Mouse (Mus musculus): Measurements from ENCODE around the gene Mt4.
"Not testable (repeated sequence)": the region's sequence is repeated elsewhere in the genome, so short reads cannot be mapped to it uniquely, and the experiment has no call there.

Mt4 gene

DNA sequence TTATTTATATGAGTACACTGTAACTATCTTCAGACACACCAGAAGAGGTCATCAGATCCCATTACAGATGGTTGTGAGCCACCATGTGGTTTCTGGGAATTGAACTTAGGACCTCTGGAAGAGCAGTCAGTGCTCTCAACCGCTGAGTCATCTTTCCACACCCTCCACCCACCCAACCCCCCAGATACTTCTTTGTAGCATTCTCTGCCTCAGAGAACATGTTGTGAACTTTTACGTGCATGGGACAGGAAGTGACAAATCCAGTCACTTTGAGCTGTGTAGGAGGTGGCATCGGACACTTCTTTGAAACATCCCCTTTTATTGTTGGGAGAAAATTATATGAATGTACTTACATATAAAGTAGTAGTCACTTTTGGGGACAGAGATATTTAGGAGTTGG lies 2.4 kb upstream of the Mt4 start:
- not testable (repeated sequence) for DNase-seq (ENCODE audit: extremely low spot score, low read depth, low spot score)

DNA sequence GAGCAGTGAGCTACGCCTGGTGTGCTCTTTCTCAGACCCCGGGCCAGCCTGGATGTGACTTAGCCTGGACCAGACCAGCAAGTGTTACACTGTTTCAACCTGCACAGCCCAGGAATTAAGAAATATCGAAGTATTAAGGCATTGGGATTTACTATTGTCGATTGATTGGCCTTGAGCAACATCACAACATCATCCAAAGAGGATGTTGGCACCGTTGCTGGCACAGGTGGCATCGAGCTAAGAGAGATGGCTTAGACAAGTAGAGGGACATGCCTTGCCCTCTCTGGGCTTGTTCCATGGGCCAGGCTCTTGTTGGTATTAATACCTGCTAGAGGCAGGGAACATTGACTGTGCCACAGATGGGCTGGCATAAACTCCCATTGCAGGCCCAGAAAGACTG lies 1.4 kb upstream of the Mt4 start:
- no peak for DNase-seq (ENCODE audit: extremely low spot score, low read depth, low spot score)

DNA sequence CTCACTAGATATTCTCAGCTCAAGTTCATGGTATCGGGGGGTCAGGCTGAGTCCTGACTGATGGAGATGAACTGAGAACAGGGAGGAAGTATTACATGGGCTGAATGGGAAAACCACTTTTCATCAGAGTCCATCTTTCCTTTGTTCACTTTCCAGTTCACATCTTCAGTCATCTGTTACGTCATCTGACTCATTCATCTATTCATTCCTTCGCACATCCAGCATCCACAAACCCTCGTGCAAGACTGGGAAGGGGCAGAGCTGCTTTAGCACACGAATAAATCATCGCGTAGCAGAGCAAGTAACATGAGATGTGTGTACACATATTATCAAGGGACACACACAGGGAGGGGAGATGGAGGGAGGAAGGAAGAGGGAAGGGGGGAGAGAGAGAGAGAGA lies 805 bp upstream of the Mt4 start:
- no peak for DNase-seq (ENCODE audit: extremely low spot score, low read depth, low spot score)

DNA sequence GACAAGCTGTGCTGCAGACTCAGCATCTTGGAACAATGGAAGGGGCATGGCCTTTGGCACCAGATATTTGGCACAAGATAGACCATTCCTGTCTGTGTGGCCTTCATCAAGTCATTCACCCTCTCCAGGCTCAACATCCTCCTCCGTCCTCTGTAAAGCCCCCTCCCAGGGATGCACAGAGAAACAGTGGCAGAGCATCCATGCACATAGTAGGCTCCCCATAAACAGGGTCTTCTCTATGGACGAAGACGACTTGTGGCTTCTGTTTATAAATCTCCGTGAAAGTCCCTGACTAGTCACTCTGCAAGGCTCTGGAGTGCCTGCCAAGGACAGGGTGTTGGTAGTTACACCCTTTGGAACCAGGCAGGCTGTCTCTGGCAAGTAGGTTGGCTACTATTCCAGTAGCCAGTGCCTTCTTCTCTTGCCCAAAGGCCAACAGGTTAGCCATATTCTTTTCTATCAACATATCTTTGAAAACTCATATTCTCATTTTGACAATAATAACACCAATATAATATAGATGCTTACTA lies 3.3 kb downstream of the Mt4 start:
- no peak for DNase-seq (ENCODE audit: extremely low spot score, low read depth, low spot score)

DNA sequence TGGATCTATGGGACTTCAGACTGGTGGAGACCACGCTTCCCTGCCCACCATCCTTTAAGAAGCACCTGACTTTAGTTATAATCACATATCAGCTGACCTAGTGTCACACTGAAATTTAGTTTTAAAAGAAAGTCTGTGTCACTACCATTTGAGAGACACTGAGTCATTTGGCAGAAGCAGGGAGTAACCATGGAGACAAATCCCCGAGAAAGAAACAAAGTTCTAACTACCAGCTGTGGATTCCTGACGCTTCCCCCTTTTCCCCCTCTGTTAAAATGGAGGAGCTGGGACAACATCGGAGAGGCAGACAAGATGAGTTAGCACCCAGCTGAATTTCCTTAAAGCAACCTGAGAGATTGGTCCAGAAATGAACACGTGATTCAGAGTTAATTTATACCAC lies 11.2 kb downstream of the Mt4 start:
- DNase-seq (ENCODE audit: extremely low spot score, low read depth, low spot score) = no peak

DNA sequence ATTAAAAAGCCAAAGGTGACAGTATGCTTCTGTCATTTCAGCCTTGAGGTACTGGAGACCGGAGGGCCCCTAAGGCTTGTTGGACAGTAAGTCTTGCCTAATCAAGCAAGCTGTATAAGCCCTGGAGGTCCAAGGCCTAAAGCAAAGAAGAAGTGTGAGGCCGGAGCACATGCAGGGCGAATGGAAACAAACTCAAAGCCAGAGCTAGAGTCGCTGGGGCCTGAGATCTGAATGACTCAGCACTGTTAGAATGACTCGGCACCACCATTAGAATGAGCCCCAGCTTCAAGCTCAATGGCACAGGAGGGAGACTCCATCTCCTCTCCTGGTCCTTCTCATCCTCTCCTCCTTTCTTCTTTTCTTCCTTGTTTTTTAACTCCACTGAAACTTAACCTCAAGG lies 13.9 kb downstream of the Mt4 start:
- DNase-seq (ENCODE audit: extremely low spot score, low read depth, low spot score) = no peak

DNA sequence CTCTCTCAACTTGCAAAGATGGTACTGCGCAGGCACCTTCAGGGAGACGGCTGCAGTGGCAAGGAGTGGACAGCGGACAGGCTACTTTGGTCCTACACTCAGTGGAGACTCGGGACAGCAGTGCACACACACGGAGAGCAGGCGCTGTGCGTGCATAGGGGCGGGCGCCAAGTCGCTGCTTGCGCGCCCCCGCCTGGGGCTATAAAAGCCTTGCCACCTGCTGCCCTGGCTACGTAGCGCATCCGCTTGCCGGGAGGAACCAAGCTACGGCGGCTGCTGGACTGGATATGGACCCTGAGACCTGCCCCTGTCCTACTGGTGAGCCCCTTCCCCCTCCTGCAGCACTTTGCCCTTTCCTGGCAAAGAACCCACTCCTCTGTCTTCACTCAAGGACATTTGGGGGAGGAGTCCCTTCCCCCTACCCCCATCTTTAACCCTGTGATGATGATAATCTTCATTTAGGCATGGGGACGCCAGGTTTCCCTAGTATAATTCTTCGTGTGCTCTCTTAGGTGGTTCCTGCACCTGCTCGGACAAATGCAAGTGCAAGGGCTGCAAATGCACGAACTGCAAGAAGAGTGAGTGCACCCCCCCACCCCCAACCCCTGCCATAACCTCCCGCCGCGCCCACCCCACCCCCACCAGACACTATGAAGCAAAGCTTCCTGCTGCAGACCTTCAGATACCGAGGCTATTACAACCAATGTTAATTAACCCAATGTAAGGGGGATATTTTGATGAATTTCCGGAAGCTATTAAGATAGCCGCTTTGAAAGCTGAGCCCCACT lies 15.7 kb downstream of the Mt4 start, which contains the start of gene Mt3:
Gene Mt3, plus strand, starts transcription at position 95 of the 788 bp plus-strand sequence.
- no peak for DNase-seq (ENCODE audit: extremely low spot score, low read depth, low spot score)

DNA sequence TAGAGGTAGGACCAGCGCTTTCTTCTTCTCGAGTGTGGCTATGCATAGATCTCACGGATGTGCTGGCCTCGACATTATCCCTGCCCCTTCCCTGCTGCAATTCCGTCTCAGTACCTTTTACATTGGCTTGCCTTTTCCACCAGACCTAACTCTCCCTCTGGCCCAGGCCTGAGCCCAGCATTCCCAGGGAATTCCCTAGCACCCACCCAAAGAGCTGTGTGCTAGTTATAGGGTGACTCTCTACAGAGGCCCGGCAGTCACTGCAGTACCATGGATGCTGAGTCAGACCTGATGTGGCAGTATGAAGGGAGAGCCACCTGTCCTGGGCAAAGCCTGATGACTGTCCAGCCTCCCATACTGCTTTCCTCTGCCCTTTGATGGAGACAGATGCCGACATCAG lies 16.5 kb downstream of the Mt4 start:
- DNase-seq (ENCODE audit: extremely low spot score, low read depth, low spot score) = no peak

DNA sequence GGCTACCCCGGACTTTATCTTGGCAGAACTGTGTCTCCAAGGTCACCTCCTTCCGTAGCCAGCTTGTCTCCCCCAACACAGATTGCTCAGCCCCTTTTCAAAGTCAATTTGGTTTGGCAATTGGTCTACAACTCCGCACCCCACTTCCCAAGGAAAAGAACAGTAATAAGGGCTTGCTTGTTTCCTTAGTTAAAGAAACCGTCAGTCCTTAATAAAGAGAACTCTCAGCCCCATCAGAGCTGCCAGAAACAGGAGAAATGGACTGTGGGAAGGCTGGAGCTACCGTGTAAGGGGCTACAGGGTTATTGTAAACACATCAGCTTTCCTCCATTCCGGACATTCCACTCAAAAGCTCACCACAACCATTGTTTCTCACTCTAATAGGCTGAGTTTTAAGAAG lies 17.5 kb downstream of the Mt4 start:
- no peak for DNase-seq (ENCODE audit: extremely low spot score, low read depth, low spot score)

DNA sequence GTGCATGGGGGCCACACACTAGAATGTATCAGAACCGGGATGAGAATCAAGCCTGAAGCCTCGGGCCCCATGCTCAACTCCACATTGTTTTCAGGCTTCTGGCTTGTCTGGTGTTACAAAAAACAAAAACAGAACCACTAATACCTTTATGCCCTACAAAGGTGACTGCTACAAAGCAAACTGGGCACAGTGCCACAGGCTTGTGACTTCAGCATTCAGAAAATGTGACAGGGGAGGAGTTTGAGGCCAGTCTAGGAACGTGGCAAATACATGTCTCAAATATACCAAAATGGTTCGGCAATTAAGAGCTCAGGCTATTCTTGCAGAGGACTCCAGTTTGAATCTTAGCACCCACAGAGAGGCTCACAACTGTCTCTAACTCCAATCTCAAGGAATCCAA lies 19.1 kb downstream of the Mt4 start:
- no peak for DNase-seq (ENCODE audit: extremely low spot score, low read depth, low spot score)

DNA sequence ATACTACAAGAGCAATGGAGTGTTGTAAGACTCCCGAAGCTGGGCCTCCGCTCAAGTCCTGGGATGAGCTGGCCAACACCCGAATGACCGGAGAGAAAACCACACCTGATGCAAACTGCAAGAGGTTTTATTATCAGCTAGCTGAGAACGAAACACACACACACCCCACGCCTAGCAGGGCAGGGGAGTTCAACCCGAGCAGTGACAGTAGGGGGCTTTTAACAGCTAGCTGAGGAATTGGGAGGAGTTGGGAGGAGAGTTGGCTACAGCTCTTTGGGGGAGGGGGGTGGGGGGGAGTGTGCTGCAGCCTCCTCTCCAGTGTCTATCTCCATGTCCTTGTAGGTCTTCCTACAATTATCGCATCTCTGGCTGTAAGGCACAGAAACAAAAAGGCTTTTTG lies 28.8 kb downstream of the Mt4 start:
- not testable (repeated sequence) for DNase-seq (ENCODE audit: extremely low spot score, low read depth, low spot score)

DNA sequence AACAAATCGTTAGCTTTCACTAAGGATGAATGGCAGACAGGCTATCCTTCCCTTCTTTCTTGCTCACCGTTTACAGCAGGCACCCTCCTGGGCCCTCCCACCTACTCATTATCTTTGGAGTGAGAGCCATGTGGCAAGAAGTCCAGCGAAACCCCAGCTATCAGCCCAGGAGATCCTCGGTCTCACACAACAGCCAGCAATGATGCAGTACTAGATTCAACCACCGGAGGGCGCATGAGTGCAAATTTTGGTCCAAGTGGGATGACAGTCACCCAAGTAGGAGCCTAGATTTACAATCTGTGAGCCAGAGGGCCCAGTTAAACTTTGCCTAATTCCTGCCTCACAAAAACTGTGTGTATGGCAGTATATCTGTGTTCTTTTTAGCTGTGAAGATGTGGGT lies 30.2 kb downstream of the Mt4 start:
- DNase-seq (ENCODE audit: extremely low spot score, low read depth, low spot score) = no peak

DNA sequence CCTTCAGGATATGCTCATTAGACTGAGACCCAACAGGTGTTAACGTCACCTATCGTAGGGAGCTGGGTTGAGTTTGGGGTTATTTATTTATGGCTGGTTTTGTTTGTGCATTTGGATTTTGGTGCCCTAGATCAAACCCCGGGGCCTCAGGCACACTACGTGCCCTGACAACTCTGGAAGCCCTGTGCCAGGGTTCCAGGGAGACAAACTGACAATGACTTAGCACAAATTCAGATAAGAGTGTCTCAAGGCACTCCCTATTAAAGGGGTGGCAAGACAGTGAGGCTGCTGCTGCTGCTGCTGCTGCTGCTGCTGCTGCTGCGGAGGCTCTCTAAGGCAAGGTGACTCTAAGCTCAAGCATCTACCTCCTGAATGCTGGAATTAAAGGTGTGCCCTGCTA lies 32.5 kb downstream of the Mt4 start:
- DNase-seq (ENCODE audit: extremely low spot score, low read depth, low spot score) = no peak

DNA sequence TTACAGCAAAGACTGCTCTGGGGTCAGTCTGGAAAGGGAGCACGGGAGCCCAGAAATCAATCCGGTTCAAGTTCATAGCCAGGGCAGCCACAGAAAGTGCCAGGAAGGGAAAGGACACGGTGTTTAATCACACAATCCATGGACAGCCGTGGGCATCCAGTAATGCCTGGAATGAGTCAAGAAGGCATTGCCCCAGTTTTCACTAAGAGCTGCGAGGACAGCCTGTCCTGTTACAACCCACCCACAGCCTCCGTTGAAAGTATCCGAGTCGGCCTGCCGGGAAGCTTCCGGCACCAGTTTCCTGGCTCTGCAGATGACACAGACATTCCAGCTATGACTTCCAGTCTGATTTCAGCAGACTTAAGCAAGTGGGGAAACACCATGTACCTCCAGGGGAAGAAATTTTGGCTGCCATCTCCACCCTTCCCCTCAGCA lies 34.3 kb downstream of the Mt4 start:
- no peak for DNase-seq (ENCODE audit: extremely low spot score, low read depth, low spot score)

DNA sequence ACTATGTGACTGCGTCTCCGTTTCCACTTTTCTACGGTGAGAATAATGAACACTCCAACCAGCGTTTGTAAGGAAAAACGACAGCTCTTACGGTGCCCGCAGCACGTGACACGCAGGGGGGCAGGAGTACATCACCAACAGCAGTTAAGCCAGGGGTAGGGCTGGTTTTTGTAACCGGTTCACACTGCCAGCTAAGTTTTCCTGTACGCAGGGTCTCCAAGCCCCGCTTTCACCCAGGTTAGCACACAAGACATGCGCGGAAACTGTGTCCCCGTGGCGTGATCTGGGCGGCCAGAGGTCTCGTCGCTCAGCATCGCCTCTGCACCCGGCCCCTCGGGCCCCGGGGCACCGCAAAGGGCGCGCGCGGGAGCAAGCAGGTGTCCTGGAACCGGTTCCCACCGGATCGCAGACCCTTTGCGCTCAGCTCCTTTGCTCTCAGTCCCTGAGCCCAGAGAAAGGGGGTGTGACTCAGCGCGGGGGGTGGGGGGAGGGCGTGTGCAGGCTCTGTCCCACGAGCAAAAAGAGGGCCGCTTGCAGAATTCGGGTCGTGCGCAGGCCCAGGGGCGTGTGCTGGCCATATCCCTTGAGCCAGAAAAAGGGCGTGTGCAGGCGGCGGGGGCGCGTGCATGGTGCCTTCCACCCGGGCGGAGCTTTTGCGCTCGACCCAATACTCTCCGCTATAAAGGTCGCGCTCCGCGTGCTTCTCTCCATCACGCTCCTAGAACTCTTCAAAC lies 35.2 kb downstream of the Mt4 start, which contains the start of gene Mt2:
Gene Mt2, plus strand, starts transcription at position 590 of the 734 bp plus-strand sequence.
- DNase-seq (ENCODE audit: extremely low spot score, low read depth, low spot score) = no peak

DNA sequence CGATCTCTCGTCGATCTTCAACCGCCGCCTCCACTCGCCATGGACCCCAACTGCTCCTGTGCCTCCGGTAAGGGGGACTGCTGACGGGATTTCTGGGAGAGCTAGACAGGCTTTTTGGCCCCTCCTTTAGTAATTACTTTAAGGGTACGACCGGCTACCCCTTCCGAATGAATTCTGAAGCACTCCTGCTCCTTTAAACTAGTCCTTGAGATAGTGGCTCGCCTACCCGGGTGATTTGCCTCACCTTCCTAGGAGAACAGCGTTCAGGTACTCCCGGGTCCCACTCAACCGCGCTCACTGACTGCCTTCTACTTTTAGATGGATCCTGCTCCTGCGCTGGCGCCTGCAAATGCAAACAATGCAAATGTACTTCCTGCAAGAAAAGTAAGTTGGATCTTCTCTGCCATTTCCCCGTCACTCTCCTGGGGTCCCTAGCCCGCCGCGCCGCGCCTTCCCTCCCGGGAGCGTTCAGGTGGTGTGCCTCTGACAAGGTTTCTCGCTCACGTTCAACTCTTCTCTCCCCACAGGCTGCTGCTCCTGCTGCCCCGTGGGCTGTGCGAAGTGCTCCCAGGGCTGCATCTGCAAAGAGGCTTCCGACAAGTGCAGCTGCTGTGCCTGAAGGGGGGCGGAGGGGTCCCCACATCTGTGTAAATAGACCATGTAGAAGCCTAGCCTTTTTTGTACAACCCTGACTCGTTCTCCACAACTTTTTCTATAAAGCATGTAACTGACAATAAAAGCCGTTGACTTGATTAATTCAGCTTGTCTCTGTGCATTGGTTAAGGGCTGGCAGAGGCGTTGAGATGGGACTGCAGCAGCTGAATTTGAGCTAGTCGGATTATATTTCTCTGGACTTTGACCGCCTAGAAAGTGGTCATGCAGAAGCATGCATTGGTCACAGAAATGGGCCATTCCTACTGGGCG lies 36.1 kb downstream of the Mt4 start:
- DNase-seq (ENCODE audit: extremely low spot score, low read depth, low spot score) = no peak

DNA sequence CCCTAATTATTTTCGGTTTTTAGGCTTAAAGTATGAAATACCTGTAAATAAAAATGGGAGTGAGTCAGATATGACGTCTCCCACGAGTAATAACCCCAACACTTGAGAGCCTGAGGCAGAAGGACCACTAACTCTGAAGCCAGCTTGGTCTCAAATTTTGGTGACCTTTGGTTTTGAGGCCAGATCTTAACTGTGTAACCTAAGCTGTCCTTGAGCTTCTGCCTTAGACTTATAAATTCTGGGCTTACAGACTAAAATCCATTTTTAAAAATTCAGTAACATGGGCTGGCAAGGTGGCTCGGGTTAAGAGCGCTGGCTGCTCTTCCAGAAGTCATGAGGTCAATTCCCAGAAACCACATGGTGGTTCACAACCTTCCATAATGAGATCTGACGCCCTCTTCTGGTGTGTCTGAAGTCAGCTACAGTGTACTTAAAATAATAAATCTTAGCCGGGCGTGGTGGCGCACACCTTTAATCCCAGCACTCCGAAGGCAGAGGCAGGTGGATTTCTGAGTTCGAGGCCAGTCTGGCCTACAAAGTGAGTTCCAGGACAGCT lies 36.9 kb downstream of the Mt4 start:
- no peak for DNase-seq (ENCODE audit: extremely low spot score, low read depth, low spot score)

DNA sequence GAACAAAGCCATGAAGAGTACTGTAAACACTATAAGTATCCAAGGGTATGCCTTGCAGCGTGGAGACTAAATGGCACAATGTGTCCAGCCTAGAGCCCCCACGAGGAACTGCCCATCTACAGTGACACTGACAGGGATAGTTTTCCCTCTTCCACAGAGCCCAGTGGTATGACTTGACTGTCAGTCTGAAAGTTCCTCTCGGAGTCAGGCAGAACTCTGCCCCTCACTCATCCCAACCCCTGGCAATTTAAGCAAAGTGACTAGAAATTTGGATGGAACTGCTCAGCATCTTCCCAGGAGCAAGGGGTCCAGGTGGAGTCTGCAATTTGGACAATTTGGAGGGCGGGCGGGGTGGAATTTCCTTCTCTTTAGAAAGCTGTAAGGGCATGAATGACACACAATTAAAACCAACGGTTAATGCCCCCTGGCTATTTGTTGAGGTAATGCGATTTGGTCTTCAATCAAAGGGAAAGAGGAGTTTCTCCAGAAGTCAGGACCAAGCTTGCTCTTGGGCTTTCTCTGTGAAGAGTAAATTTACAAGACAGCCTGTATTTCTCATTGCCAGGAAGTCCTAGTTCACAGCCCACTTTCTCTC lies 37.7 kb downstream of the Mt4 start:
- no peak for DNase-seq (ENCODE audit: extremely low spot score, low read depth, low spot score)

DNA sequence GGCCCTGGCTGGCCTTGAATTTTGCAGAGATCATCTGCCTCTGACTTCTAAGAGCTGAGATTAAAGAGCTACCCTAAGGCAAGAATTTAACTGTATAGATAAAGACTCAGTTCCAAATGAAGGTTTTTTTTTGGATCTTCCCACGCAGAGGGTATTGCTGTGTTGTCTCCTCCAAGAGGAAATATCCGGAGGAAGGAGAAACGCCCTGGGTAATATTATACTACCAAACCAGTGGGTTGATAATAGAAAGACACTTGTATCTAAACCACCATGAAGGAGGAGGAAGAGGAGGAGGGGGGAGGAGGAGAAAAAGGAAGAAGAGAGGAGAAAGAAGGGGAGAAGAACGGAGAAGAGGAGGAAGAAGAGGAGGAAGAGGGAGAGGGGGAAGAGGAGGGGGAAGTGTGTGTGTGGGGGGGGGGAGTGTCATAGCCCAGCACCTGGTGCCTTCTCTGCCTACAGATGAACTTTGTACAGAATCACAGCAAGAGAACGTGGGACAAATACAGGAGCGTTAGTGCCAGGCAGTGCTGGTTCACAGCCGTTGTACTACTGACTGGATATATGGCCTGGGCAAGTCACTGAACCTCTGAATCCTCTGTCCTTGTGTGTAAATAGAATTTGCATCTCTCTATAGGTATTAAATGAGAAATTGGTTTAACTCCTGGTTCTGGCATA lies 40.9 kb downstream of the Mt4 start:
- no peak for DNase-seq (ENCODE audit: extremely low spot score, low read depth, low spot score)
